Mouse (Mus musculus) urinary bladder, postnatal 10 days (tissue): ENCODE measurements around the gene Cyp1b1.

Experiments used
- DNase-seq: peaks from one replicate; pipeline ENCODE4 v3.0.0; 2022; ENCODE audit warnings: low spot score

Cyp1b1 gene

DNA sequence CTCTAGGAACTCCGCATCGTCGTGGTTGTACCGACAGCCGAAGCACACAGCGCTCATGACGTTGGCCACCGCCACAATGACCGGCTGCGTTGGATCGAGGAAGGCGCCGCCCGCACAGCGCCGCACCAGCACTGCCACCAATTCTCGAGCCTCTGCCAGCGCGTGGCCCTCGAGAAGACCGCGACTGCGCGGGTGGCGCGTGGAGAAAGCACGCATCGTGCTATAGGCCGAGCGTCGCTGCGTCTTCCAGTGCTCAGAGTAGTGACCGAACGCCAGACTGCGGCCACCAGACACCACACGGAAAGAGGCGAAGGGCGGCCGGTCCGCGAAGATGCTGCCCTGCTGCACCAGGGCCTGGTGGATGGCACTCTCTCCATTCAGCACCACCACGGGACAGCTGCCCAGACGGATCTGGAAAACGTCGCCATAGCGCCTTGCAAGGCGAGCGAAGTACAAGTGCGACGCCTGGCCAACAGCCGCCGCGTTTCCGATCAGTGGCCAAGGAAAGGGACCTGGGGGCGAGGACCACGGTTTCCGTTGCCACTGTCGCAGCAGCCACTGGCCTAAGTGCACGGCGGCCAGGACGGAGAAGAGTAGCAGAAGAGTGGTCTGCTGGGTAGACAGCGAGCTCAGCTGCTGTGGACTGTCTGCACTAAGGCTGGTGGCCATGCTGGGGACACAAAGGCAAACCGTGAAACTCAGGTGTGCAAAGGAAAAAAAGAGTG lies 1.1 kb downstream of the Cyp1b1 start:
- DNase-seq, result no peak

DNA sequence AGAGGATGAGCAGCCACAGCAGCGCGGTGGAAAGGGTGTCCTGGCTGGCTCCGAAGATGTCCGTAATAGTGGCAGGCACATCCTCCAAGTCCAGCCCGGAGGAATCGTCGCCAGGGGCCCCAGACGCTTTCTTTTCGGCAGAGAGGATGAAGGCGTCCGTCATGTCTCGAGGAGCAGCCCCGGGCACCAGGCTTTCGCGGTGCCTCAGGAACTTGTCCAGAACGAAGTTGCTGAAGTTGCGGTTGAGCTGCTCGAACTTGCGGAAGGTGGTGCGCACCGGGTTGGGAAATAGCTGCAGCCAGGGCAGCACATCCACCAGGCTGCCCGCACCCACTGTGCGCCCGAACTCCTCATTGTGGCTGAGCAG lies 1.6 kb downstream of the Cyp1b1 start:
- no peak for DNase-seq

DNA sequence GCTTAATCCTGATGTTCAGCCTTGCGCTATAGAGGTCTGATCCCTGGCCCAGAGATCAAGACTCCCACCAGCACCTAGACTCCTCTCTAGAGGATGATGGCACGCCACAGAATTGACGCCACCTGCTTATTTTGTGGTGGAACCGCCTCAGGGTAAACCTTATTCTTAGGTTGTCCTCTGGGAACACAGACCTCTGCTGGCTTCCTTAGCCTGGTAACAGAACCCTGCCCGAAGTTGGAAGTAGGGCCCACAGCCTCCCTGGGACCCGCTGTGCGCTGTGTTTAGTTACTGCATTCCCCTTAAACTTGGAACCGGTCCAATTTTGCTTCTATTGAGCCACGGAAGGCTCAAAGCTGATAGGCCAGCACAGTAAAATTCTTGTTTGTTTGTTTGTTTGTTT lies 2.3 kb downstream of the Cyp1b1 start:
- DNase-seq, result no peak

DNA sequence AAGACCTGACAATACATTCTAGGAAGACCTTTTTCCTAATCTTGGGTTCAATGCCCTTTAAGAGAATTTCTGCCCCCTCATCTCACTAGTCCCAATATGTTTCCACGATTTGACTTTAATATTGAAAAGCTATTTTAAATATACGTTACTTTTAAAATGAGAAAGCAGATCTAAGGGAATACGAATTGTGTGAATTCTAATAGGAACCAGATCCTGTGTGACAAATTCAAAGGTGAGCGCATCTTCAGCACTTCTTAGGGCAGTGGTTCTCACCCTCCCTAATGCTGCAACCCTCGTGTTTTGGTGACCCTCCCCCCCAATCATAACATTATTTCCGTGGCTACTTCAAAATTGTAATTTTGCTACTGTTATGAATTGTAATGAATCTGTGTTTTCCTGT lies 2.9 kb downstream of the Cyp1b1 start:
- no peak for DNase-seq

DNA sequence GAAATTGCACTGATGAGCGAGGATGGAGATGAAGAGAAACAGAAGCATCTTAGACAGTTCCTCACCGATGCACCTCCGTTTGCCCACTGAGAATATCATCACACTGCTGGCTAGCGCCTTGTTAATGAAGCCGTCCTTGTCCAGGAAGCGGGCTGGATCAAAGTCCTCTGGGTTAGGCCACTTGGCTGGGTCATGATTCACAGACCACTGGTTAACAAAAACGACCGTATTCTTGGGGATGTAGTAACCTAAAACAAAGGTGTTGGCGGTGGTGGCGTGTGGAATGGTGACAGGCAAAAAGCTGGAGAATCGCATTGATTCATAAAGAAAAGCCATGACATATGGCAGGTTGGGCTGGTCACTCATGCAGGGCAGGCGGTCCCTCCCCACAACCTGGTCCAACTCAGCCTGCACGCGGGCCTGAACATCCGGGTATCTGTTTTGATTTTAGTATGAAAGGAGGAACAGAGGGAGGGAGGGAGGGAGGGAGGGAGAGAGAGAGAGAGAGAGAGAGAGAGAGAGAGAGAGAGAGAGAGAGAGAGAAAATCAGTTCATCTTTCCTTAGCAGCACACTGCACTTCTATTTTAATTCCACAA lies 4.5 kb downstream of the Cyp1b1 start:
- DNase-seq, result no peak

- DNase-seq, result no peak
Measured at GRCm38 (mm10) chr17:79709718-79710117, 5.1 kb downstream of the Cyp1b1 start.

GRCm38 (mm10) chr17:79708168-79708567 lies 6.7 kb downstream of the Cyp1b1 start:
- DNase-seq, result no peak

- DNase-seq, result no peak
Measured at GRCm38 (mm10) chr17:79705671-79706455, 9.0 kb downstream of the Cyp1b1 start.

- DNase-seq, result no peak
Measured at GRCm38 (mm10) chr17:79700871-79701270, 14.0 kb downstream of the Cyp1b1 start.

DNA sequence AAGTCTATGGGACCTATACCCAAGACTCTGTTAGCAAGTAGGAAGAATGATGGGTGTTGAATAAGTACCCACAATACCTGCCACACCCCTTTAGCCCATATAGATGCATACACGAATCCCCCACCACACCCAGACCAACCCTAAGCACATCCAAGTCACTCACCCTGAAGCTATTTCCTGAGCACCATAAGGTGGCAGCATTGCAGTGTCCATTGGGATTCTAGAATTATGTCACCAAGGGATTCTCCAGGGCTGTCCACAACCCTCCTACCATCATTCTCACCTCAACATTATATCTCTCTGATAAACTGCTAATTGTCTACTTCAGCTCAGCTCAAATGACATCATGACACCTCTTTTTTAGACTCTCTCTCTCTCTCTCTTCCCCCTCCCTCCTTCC lies 15.7 kb downstream of the Cyp1b1 start:
- no peak for DNase-seq

DNA sequence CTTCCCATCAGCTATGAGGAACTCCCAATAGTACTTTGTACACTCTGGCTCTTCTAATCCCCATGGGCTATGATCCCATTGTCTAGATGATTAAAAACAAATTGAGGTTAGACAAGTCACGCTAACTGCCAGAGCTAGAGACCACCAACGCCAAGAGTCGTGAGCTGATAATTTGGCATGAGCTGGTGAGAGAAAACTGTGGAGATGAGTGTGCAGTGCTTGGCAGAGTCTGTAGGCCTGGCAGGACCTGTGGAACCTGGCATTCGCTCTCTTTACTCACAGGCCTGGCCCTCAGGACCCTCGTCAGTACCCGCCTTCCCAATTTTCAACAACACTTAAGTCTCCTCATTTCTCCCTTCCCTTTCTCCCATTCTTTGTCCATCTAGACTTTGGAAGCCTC lies 19.3 kb downstream of the Cyp1b1 start:
- DNase-seq, result no peak

- no peak for DNase-seq
Measured at GRCm38 (mm10) chr17:79695106-79695505, 19.8 kb downstream of the Cyp1b1 start.

DNA sequence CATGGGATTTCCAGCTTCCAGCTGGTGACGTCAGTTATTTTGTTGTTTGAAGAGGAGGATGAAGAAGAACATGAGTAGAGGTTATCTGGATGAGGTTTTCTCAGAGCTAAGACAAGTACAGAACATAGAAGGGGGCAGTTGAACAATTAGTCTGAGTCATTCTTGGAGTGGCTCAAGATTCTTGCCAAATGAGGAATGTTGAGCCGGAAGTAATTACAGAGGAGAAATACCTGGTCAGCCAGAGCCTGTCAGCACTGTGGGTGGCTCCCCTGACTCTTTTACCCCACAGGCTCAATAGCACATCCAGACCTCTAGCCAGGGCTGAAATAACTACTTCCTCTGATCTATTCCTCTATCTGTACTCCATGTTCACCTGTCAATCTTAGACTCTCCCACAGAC lies 44.0 kb downstream of the Cyp1b1 start:
- DNase-seq, result no peak

DNA sequence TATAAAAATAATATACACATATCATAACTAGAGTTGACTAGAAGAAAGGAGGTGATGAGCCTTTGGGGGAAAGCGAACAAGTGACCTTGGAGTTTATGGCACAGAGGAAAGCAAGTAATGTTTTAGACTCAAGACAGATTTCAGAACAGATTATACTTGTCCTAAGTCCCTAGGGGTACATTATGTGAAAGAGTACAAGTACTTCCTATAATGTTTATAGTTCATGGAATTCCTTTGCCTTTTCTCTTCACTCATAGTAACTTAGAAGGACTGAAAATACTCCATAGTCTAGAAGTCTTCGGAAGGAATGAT lies 50.8 kb downstream of the Cyp1b1 start:
- no peak for DNase-seq

GRCm38 (mm10) chr17:79663393-79664105 lies 51.3 kb downstream of the Cyp1b1 start:
- no peak for DNase-seq

- DNase-seq, result no peak
Measured at GRCm38 (mm10) chr17:79661848-79662247, 53.0 kb downstream of the Cyp1b1 start.

DNA sequence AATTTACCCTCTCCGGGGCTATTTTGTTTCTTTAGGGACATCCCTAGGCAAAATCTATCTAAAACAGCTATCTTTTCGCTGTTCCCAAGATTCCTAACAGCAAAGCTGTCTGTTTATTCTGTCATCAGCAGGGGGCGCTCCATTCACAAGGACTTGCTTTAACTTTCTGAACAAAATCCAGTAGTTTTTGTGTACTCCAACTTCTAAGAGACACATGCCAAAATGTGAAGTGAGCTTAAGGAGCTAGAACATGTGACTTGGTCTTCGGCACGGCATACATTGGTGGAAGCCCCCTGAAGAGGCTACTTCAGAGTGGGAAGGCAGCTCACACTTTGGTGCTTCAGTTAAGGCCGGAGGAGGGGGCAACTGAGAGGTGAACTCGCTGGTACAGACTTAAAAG lies 53.5 kb downstream of the Cyp1b1 start:
- DNase-seq, result peak; percentile 26

GRCm38 (mm10) chr17:79658863-79659262 lies 56.0 kb downstream of the Cyp1b1 start:
- no peak for DNase-seq

DNA sequence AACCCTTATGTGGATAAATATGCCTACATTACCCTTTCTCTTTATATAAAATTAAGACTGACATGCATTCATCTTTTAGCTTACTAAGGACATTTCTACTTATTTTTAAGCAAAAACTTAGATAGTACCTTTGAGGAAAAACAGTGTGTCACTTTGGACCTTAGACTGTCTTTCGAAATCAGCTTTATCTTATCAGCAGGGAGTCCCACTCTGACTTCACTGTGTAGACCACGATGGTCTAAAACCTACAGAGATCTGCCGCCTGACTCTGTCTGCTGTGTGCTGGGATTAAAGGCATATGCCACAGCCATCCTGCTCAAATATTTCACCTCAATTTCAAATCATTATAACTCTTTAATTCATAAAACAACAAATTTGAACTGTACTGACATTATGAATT lies 56.4 kb downstream of the Cyp1b1 start:
- no peak for DNase-seq

DNA sequence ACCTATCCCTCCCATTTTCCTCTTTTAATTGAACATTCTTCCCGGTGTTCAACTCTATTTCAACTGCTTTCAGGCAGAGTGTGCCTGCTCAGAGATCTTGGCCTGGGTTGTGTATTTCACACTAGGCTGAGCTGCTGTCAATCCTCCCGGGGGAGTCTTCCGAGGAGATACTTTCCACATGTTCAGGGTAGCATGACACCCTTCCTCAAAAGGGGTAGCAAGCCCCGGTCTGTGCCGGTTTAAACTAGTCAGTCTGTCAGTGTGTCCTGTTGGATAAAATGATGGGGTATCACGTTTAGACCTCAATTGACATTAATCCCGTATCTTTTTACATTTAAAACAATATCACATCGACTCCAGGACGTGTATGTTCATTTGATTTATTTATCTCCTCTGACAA lies 57.1 kb downstream of the Cyp1b1 start:
- no peak for DNase-seq

DNA sequence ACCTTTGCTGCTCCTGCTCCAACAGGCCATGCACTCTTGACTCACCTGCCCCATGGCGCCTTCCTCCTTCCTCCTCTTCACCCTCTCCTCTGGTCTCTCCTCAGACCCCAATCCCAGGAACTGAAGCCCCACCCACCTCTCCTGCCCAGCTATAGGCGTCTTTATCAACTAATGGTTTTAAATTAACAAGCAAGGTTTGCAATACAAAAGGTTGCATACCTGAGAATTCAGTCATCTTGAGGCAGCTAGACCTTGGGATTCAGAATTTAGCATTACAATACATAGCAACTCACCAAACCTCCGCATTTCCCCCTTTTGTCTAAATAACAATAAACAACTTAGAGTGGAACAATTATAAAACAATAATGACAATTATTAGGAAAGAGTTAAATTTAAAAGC lies 60.7 kb downstream of the Cyp1b1 start:
- no peak for DNase-seq

DNA sequence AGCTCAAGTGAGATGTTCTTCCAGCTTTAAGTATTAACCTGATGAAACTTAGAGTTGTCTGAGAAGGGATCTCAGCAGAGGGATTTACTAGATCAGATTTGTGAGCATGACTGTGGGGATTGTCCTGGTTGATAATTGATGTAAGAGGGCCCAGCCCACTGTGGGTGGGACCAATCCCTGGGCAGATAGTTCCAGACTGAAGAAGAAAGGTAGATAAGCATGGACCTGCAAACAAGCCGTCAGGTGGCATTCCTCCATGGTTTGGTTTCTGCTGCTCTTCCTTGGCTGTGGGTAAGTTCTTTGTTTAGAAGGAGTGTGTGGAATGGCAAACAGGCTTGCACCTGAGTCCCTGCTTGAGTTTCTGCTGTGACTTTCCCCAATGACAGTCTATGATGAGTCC lies 61.7 kb downstream of the Cyp1b1 start:
- DNase-seq, result no peak
